Mouse (Mus musculus) bone marrow, adult 2 months (tissue): Measurements from ENCODE around the gene Fam107b.

Experiments
- CTCF ChIP-seq: fragments of 200-500 bp; IDR thresholded peaks from 2 replicates; pipeline ENCODE4 v1.5.1; 2011; ENCODE audit warnings: low read length, control low read depth; ENCODE audit not compliant: control insufficient read depth, insufficient read depth
- POLR2A ChIP-seq: fragments of 200-500 bp; IDR thresholded peaks from 2 replicates; pipeline ENCODE4 v1.6.1; 2011; ENCODE audit warnings: low read depth, mild to moderate bottlenecking, control low read depth, low read length, borderline replicate concordance; ENCODE audit not compliant: control insufficient read depth

DNA sequence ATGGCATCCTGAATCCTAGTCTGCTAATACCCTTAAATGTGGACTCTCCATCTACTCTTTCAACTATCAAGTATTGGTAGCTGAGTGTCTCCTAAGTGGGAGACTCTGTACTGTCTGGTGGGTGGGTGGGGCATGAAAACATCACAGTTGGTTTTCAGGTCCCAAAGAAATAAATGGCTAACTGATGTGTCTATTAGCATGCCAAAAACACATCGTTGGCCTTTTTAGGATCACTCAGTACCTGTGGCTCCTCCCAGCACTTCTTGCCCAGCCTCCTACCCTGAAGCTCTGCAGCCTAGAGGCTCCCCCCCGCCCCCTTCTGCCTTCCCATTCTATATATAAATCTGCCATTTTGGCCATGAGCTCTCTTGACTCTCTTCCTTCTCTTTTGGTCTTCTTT is 99.4 kb downstream of the Fam107b start:
- TF ChIP-seq CTCF (no peak), POLR2A (no peak)
